Mouse (Mus musculus) hindbrain, embryonic 10.5 days (tissue): ENCODE results near the gene Chd6. TPM values are rescaled to one million over a fixed set of nuclear protein-coding genes. Genes with fewer than 3 reads are reported as not detected.

ENCODE experiments used
- DNase-seq: peaks from one replicate; pipeline ENCODE4 v3.0.0-alpha.2; 2017; ENCODE audit warnings: low spot score
- H3K27ac ChIP-seq: fragments of 300-500 bp; sonication (generic); 2 replicates; pipeline ENCODE4 v1.5.1; 2016; ENCODE audit warnings: mild to moderate bottlenecking, moderate library complexity
- H3K27me3 ChIP-seq: fragments of 300-500 bp; sonication (generic); 2 replicates; pipeline ENCODE4 v1.6.1; 2016; ENCODE audit warnings: mild to moderate bottlenecking; ENCODE audit not compliant: poor library complexity, insufficient read depth, severe bottlenecking
- H3K36me3 ChIP-seq: fragments of 300-500 bp; sonication (generic); 2 replicates; pipeline ENCODE4 v1.6.1; 2016; ENCODE audit warnings: mild to moderate bottlenecking, moderate library complexity
- H3K4me1 ChIP-seq: fragments of 300-500 bp; sonication (generic); replicated peaks from 2 replicates; pipeline ENCODE4 v1.6.1; 2016; ENCODE audit warnings: mild to moderate bottlenecking
- H3K4me3 ChIP-seq: fragments of 300-500 bp; sonication (generic); 2 replicates; pipeline ENCODE4 v1.5.1; 2016; ENCODE audit warnings: mild to moderate bottlenecking, moderate library complexity
- H3K9me3 ChIP-seq: fragments of 300-500 bp; sonication (generic); 2 replicates; pipeline ENCODE4 v1.6.1; 2016; ENCODE audit warnings: mild to moderate bottlenecking, moderate library complexity
- WGBS: fragments of 180-500 bp; shearing (Covaris S2); methylation state at CpG from one replicate; pipeline ENCODE4 v1.1.7; 2016; 5-methylcytosine and 5-hydroxymethylcytosine counted together
- polyA plus RNA-seq: library from polyadenylated mRNA; unstranded; fragments of >200 nt; fragmentation: Nextera tagmentation; extraction: Ambion mirVana; gene quantifications from 2 replicates; pipeline ENCODE4 v1.2.1, GENCODE M21; 2016

The Chd6 gene
- polyA plus RNA-seq, 1 experiment from 2014 or later = 29.5 TPM

DNA sequence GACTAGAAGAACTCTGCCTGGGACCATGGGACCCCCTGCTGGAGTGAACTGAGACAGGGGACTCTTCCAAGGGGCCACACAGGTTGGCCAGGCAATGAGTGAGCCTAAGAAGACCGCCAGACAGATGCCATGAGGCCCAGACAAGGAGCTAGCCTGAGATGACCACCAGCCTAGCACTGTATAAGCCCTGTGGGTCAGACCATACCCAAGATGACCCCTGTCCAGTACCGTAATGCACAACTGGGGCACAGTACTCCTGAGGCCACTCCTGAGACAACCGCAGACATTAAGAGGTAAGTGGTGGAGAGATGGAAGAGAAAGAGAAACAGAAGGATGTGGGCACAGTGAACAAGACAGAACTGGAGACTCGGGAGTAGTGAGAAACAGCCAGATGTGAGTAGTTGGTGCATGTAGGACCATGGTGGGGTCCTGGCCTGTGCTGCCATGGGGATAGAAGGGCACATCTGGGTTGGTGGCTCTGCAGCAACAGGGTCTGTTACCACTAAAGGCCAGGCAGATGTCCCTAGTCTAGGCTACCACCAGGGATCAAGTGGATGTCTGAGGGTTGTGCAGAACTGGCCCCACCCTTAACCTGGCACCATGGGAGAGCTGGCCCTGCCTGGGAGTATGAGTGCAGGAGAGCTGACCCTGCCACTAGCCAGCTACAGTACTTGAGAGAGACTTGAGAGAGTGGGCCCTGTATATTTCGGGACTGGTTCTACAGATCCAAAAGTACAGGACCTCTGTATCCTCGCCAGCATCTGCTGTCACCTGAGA is 111.7 kb downstream of the Chd6 start:
- WGBS = 94% methylated on average over 6 of the region's 6 CpGs
- Histone ChIP-seq H3K4me3 (no peak overlapping the region), H3K27ac (no peak overlapping the region), H3K27me3 (no peaks in the 10 kb centered on the region), H3K9me3 (no peaks in the 10 kb centered on the region), H3K36me3 (peaks cover 55% of the 10 kb centered on the region), H3K4me1 (no peaks in the 10 kb centered on the region)
- no peak for DNase-seq

DNA sequence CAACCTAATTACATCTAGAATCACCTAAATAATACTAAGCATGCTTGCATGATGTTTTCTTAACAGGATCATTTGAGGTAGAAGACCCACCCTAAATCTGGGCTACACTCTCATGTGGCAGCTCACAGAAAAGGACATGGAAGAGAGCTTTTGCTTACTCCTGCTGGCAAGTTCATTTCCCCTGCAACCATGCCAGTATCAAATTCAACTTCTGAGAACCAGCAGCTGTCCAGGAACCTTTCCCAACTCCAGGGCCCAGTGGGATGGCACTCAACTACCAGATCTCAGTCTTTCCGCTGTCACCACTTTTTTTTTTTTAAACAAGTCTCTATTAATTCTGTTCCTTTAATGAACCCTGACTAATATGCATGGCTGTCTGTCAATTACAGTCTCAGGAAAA is 114.7 kb downstream of the Chd6 start:
- Histone ChIP-seq H3K36me3 (peaks cover 70% of the 10 kb centered on the region), H3K27me3 (no peaks in the 10 kb centered on the region), H3K4me1 (no peaks in the 10 kb centered on the region), H3K27ac (no peak overlapping the region), H3K9me3 (no peaks in the 10 kb centered on the region), H3K4me3 (no peak overlapping the region)
- DNase-seq = no peak
- 84% methylated on average over 1 of the region's 1 CpGs for WGBS

GRCm38 (mm10) chr2:160992465-160992864 is 116.4 kb downstream of the Chd6 start:
- no peaks in the 10 kb centered on the region for H3K4me1 ChIP-seq
- H3K27ac ChIP-seq = no peak overlapping the region
- H3K36me3 ChIP-seq = peaks cover 70% of the 10 kb centered on the region
- WGBS = 93% methylated on average over 3 of the region's 3 CpGs
- no peaks in the 10 kb centered on the region for H3K27me3 ChIP-seq
- H3K4me3 ChIP-seq = no peak overlapping the region
- DNase-seq = no peak
- H3K9me3 ChIP-seq = no peaks in the 10 kb centered on the region

DNA sequence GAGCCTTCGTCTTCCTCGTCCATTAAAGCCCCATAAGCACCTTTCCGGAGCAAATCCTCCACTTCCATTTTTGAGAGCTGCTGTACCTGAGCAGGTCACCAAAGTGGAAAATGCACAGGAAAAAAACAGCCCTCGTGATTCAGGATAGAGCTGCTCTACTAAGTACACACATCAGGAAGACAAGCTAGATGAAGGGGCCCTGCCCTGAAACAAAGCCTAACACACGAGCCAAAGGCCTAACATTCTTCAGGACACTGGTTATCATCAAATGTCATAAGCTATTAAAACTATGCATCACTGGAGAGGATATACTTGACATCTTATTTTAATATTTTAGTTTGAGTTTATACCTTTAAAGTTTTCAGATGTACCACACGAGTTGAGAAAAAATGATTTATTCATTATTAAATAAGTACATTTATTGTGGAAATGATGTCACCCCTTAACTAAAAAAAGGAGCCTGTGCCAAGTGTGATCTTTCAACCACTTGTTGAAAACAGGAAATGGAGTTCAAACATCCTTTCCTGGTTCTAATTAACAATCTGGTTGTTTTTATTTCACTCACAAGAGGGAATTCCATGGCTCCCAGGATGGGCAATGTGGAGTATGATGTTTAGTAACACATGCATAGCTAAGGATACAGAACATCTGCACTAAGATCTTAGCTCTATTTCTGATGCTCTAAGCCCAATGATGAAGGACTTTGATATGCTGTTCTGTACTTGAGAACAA is 118.4 kb downstream of the Chd6 start:
- H3K27me3 ChIP-seq = no peaks in the 10 kb centered on the region
- no peaks in the 10 kb centered on the region for H3K9me3 ChIP-seq
- no peak overlapping the region for H3K4me3 ChIP-seq
- peaks cover 79% of the 10 kb centered on the region for H3K36me3 ChIP-seq
- 80% methylated on average over 6 of the region's 6 CpGs for WGBS
- DNase-seq = no peak
- H3K27ac ChIP-seq = no peak overlapping the region
- H3K4me1 ChIP-seq = no peaks in the 10 kb centered on the region

- peaks cover 95% of the 10 kb centered on the region for H3K36me3 ChIP-seq
- H3K4me1 ChIP-seq = no peaks in the 10 kb centered on the region
- H3K27ac ChIP-seq = no peak overlapping the region
- no peaks in the 10 kb centered on the region for H3K27me3 ChIP-seq
- no peak for DNase-seq
- H3K9me3 ChIP-seq = no peaks in the 10 kb centered on the region
- H3K4me3 ChIP-seq = no peak overlapping the region
These were observed 121.4 kb downstream of the Chd6 start for GRCm38 (mm10) chr2:160987503-160987902.

DNA sequence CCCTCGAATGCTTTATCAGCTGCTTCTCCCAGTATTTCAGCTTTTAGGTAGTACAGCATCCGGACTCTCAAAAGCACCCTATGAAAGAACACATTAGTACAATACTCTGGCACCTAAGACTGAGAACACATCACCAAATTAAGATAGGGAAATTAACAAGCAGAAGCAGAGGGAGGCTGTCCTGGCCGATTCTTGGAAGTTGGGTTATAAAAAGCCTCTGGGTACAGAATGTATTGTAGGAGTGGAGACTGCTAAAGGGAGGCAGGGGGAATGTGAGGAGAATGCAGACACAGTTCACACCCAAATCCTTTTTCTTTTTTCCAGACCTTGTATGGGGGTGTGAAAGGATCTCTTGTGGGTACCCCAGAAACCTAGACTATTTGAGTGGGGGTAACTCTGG is 126.2 kb downstream of the Chd6 start:
- no peaks in the 10 kb centered on the region for H3K9me3 ChIP-seq
- WGBS = 94% methylated on average over 3 of the region's 3 CpGs
- no peaks in the 10 kb centered on the region for H3K4me1 ChIP-seq
- H3K27ac ChIP-seq = no peak overlapping the region
- DNase-seq = no peak
- no peak overlapping the region for H3K4me3 ChIP-seq
- peaks cover 96% of the 10 kb centered on the region for H3K36me3 ChIP-seq
- H3K27me3 ChIP-seq = no peaks in the 10 kb centered on the region

DNA sequence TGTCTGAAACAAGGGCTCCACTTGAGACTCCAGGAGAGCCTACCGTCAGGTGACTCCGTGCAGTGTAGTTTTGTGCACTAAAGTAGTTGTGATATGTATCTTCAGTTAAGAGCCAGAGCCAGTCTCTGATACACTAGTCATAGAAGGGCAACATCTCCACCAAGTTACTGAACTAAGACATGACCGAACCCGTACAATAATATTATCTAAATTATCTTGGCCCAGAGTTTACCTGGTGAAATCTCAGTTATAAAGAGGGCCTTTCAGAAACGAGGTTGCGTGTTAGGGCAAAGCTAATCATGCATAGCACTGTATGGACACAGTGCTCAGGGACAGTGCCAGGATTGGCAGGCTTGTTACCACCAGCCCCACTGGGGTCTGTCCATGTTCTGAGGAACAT is 127.1 kb downstream of the Chd6 start:
- Histone ChIP-seq H3K4me3 (no peak overlapping the region), H3K27ac (no peak overlapping the region), H3K27me3 (no peaks in the 10 kb centered on the region), H3K9me3 (no peaks in the 10 kb centered on the region), H3K36me3 (peaks cover 96% of the 10 kb centered on the region), H3K4me1 (no peaks in the 10 kb centered on the region)
- WGBS = 95% methylated on average over 6 of the region's 6 CpGs
- DNase-seq = no peak

DNA sequence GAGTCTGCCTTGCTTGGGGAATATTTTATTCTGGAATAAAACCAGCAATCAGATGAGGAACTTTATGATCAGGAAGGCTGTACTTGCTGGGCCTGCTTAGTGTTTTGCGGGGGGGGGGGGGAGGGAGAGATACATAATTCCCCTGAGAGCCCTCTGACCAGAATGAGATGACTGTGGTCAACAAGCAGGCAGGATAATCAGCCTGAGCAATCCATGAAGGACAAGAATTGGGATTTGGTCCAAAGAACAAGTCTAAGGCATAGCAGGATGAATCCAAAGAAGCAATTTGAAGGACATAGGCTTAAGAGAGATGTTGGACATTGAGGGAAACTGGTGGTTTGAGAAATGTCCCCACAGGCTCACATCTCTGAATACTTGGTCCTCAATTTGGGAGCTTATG is 130.2 kb downstream of the Chd6 start:
- Histone ChIP-seq H3K4me3 (no peak overlapping the region), H3K27ac (no peak overlapping the region), H3K4me1 (no peaks in the 10 kb centered on the region), H3K36me3 (peaks cover 97% of the 10 kb centered on the region), H3K27me3 (no peaks in the 10 kb centered on the region), H3K9me3 (no peaks in the 10 kb centered on the region)
- DNase-seq = no peak
- 88% methylated on average over 1 of the region's 1 CpGs for WGBS

DNA sequence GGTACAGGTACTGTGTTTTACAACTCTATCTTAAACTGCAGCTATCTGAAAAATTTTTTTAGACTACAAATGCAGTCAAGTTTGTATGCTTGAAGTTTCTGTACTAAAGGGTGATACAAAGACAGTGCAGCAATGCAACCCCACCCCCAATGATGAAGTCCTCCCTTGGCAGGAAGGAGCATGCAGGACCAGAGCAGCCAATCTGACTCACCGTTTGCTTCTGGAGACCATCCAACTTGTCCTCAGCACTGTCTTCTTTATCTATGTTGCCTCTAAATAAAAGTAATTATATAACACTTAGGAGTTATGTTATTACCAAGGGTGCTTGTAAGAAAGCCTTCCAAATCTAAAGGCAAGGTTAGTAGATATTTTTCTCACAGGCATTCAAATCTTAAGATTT is 131.6 kb downstream of the Chd6 start:
- peaks cover 97% of the 10 kb centered on the region for H3K36me3 ChIP-seq
- H3K4me1 ChIP-seq = no peaks in the 10 kb centered on the region
- WGBS = 98% methylated on average over 1 of the region's 1 CpGs
- H3K4me3 ChIP-seq = no peak overlapping the region
- H3K27ac ChIP-seq = no peak overlapping the region
- H3K27me3 ChIP-seq = no peaks in the 10 kb centered on the region
- no peak for DNase-seq
- H3K9me3 ChIP-seq = no peaks in the 10 kb centered on the region

GRCm38 (mm10) chr2:160973648-160974215 is 135.1 kb downstream of the Chd6 start:
- no peak for DNase-seq
- Histone ChIP-seq H3K9me3 (no peaks in the 10 kb centered on the region), H3K4me1 (no peaks in the 10 kb centered on the region), H3K27ac (no peak overlapping the region), H3K4me3 (no peak overlapping the region), H3K36me3 (peaks cover 96% of the 10 kb centered on the region), H3K27me3 (no peaks in the 10 kb centered on the region)
- 85% methylated on average over 5 of the region's 5 CpGs for WGBS

- 97% methylated on average over 7 of the region's 7 CpGs for WGBS
- no peaks in the 10 kb centered on the region for H3K27me3 ChIP-seq
- H3K27ac ChIP-seq = no peak overlapping the region
- H3K4me3 ChIP-seq = no peak overlapping the region
- DNase-seq = no peak
- no peaks in the 10 kb centered on the region for H3K4me1 ChIP-seq
- peaks cover 96% of the 10 kb centered on the region for H3K36me3 ChIP-seq
- no peaks in the 10 kb centered on the region for H3K9me3 ChIP-seq
These were observed 136.6 kb downstream of the Chd6 start for GRCm38 (mm10) chr2:160972103-160972792.

DNA sequence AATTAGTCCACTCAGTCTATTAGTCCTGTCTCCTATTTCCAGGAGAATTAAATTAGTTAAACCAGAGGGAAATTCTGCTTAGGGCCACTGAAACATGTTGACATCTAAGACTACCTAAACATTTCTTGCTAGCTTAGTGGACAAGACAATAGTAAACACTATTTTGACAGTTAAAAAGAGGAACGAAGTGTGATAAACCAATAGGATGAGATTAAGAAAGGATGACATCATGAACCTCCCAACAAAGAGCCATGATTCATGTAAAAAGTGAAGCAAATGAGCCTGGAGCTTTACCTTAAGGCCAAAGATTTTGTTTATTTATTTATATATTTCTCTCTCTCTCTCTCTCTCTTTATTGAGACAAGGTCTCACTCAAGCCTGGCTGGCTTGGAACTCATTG is 146.7 kb downstream of the Chd6 start:
- Histone ChIP-seq H3K9me3 (no peaks in the 10 kb centered on the region), H3K4me1 (no peaks in the 10 kb centered on the region), H3K4me3 (no peak overlapping the region), H3K27me3 (no peaks in the 10 kb centered on the region), H3K27ac (no peak overlapping the region), H3K36me3 (peaks cover 96% of the 10 kb centered on the region)
- WGBS = 96% methylated on average over 1 of the region's 1 CpGs
- no peak for DNase-seq
